Mouse (Mus musculus) midbrain, embryonic 12.5 days (tissue): ENCODE results near the gene Runx1. TPM values are rescaled to one million over a fixed set of nuclear protein-coding genes. Genes with fewer than 3 reads are reported as not detected.

Source experiments
- ATAC-seq: fragments of 200-750 bp; cut with Nextera tagmentation; 2 replicates; pipeline ENCODE4 v1.8.0; 2017; ENCODE audit warnings: low read depth, moderate TSS enrichment, moderate library complexity; ENCODE audit not compliant: low FRiP score
- H3K27ac ChIP-seq: fragments of 300-500 bp; sonication (generic); replicated peaks from 2 replicates; pipeline ENCODE4 v1.5.1; 2016; ENCODE audit warnings: mild to moderate bottlenecking
- H3K27me3 ChIP-seq: fragments of 300-500 bp; sonication (generic); 2 replicates; pipeline ENCODE4 v1.6.1; 2016; ENCODE audit warnings: mild to moderate bottlenecking
- H3K36me3 ChIP-seq: fragments of 300-500 bp; sonication (generic); 2 replicates; pipeline ENCODE4 v1.6.1; 2016
- H3K4me1 ChIP-seq: fragments of 300-500 bp; sonication (generic); 2 replicates; pipeline ENCODE4 v1.6.1; 2016
- H3K4me2 ChIP-seq: fragments of 300-500 bp; sonication (generic); replicated peaks from 2 replicates; pipeline ENCODE4 v1.6.1; 2016; ENCODE audit warnings: mild to moderate bottlenecking, moderate library complexity
- H3K4me3 ChIP-seq: fragments of 300-500 bp; sonication (generic); 2 replicates; pipeline ENCODE4 v1.5.1; 2016; ENCODE audit warnings: mild to moderate bottlenecking
- H3K9ac ChIP-seq: fragments of 300-500 bp; sonication (generic); replicated peaks from 2 replicates; pipeline ENCODE4 v1.6.1; 2016; ENCODE audit warnings: mild to moderate bottlenecking, moderate library complexity
- H3K9me3 ChIP-seq: fragments of 300-500 bp; sonication (generic); 2 replicates; pipeline ENCODE4 v1.6.1; 2016; ENCODE audit warnings: mild to moderate bottlenecking
- WGBS: fragments of 180-500 bp; shearing (Covaris S2); methylation state at CpG from one replicate; pipeline ENCODE4 v1.1.7; 2016; 5-methylcytosine and 5-hydroxymethylcytosine counted together
- polyA plus RNA-seq: library from polyadenylated mRNA; unstranded; fragments of >200 nt; fragmentation: Nextera tagmentation; extraction: Ambion mirVana; gene quantifications from 2 replicates; pipeline ENCODE4 v1.2.1, GENCODE M21; 2016

The Runx1 gene
- polyA plus RNA-seq, 1 experiment from 2014 or later = 3.6 TPM

GRCm38 (mm10) chr16:92739997-92740396 is 86.0 kb downstream of the Runx1 start:
- Histone ChIP-seq H3K9ac (no peak overlapping the region), H3K36me3 (no peaks in the 10 kb centered on the region), H3K27me3 (no peaks in the 10 kb centered on the region), H3K27ac (no peak overlapping the region), H3K4me1 (no peaks in the 10 kb centered on the region), H3K4me2 (no peak overlapping the region), H3K4me3 (no peak overlapping the region), H3K9me3 (no peaks in the 10 kb centered on the region)
- 75% methylated on average over 12 of the region's 12 CpGs for WGBS
- ATAC-seq = no peak

DNA sequence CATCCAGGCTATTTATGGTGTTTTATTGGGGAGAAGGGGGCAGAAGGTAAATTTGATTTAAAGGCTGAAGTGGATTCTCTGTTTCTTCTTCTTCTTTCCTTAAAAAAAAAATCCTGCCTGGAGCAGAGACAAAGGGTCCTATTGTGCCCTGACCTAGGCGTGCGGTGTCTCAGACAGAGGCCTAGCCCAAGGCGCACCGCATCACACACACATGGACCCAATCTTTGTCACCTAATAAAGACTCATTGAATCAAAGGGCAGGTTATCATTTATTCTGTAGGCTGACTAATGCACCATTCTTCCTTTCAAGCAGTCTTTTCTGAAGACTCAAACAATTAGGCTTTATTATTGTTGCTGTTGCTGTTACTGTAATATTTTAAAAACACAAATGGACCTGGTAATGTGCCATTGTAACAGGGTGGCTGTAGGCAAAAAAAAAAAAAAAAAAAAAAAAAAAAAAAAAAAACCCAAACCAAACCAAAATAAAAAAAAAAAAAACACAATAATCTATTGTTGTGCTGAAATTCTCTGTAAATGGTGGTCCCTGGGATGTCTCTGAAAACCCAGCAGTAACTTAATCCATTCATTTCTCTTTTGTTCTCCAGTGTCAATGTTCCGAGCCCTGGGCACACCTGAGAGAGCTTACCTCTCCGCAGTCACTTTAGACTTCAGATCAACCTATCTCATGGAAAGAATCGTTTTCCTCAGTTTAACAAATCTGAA is 86.7 kb downstream of the Runx1 start:
- H3K9ac ChIP-seq = no peak overlapping the region
- no peaks in the 10 kb centered on the region for H3K9me3 ChIP-seq
- H3K4me3 ChIP-seq = no peak overlapping the region
- H3K36me3 ChIP-seq = no peaks in the 10 kb centered on the region
- H3K4me1 ChIP-seq = no peaks in the 10 kb centered on the region
- 80% methylated on average over 7 of the region's 7 CpGs for WGBS
- no peak overlapping the region for H3K27ac ChIP-seq
- no peak for ATAC-seq
- H3K4me2 ChIP-seq = no peak overlapping the region
- H3K27me3 ChIP-seq = no peaks in the 10 kb centered on the region

DNA sequence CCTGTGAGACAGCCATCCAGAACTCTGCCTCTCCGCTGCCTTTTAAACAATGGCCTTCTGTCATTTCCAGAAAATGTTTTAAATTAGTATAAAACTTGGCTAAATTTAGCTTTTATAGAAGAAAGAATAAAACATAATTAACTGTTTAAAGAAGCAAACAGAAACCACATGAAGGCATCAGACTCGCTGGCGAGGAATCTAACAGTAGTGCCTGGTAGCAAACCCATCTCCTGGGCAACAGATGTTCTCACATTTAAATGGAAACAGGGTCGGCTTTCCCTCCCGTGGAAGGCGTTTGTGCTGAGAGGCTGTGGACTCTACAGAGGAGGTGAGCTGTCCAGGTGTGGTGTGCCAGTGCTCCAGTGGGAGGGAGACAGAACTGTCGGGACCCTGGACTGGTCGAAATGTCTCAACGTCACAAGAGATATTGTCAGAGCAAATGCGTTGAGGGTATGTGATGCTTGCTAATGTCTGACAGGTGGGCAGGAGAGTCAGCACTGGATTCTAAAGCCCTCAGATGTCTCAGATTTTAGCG is 87.4 kb downstream of the Runx1 start:
- Histone ChIP-seq H3K4me3 (no peak overlapping the region), H3K36me3 (no peaks in the 10 kb centered on the region), H3K9ac (no peak overlapping the region), H3K9me3 (no peaks in the 10 kb centered on the region), H3K27ac (no peak overlapping the region), H3K4me2 (no peak overlapping the region), H3K27me3 (no peaks in the 10 kb centered on the region), H3K4me1 (no peaks in the 10 kb centered on the region)
- ATAC-seq = no peak
- WGBS = 81% methylated on average over 11 of the region's 11 CpGs

- 94% methylated on average over 9 of the region's 9 CpGs for WGBS
- Histone ChIP-seq H3K27me3 (no peaks in the 10 kb centered on the region), H3K27ac (no peak overlapping the region), H3K4me2 (no peak overlapping the region), H3K9me3 (no peaks in the 10 kb centered on the region), H3K9ac (no peak overlapping the region), H3K4me1 (no peaks in the 10 kb centered on the region), H3K36me3 (no peaks in the 10 kb centered on the region), H3K4me3 (no peak overlapping the region)
- ATAC-seq = no peak
These were observed 99.1 kb downstream of the Runx1 start for GRCm38 (mm10) chr16:92726870-92727269.

- H3K9ac ChIP-seq = no peak overlapping the region
- WGBS = 97% methylated on average over 3 of the region's 3 CpGs
- no peaks in the 10 kb centered on the region for H3K9me3 ChIP-seq
- H3K4me1 ChIP-seq = peaks cover 10% of the 10 kb centered on the region; the same call in 1 of the 2 replicates
- no peak overlapping the region for H3K4me3 ChIP-seq
- ATAC-seq = no peak
- H3K27ac ChIP-seq = no peak overlapping the region
- H3K36me3 ChIP-seq = no peaks in the 10 kb centered on the region
- no peak overlapping the region for H3K4me2 ChIP-seq
- no peaks in the 10 kb centered on the region; the same call in 1 of the 2 replicates for H3K27me3 ChIP-seq
These were observed 101.4 kb downstream of the Runx1 start for GRCm38 (mm10) chr16:92724526-92724925.

GRCm38 (mm10) chr16:92720678-92721077 is 105.3 kb downstream of the Runx1 start:
- H3K9me3 ChIP-seq = no peaks in the 10 kb centered on the region
- no peak overlapping the region for H3K9ac ChIP-seq
- peaks cover 12% of the 10 kb centered on the region for H3K4me1 ChIP-seq
- H3K36me3 ChIP-seq = no peaks in the 10 kb centered on the region
- H3K4me2 ChIP-seq = no peak overlapping the region
- 62% methylated on average over 10 of the region's 10 CpGs for WGBS
- ATAC-seq = no peak
- no peak overlapping the region for H3K27ac ChIP-seq
- no peak overlapping the region for H3K4me3 ChIP-seq
- peaks cover 5% of the 10 kb centered on the region; the same call in 1 of the 2 replicates for H3K27me3 ChIP-seq

- no peak for ATAC-seq
- Histone ChIP-seq H3K4me2 (no peak overlapping the region), H3K27me3 (peaks cover 5% of the 10 kb centered on the region; the same call in 1 of the 2 replicates), H3K4me3 (no peak overlapping the region), H3K27ac (no peak overlapping the region), H3K36me3 (no peaks in the 10 kb centered on the region), H3K4me1 (peaks cover 15% of the 10 kb centered on the region), H3K9ac (no peak overlapping the region), H3K9me3 (no peaks in the 10 kb centered on the region)
- 84% methylated on average over 6 of the region's 6 CpGs for WGBS
These were observed 106.2 kb downstream of the Runx1 start for GRCm38 (mm10) chr16:92719725-92720124.

DNA sequence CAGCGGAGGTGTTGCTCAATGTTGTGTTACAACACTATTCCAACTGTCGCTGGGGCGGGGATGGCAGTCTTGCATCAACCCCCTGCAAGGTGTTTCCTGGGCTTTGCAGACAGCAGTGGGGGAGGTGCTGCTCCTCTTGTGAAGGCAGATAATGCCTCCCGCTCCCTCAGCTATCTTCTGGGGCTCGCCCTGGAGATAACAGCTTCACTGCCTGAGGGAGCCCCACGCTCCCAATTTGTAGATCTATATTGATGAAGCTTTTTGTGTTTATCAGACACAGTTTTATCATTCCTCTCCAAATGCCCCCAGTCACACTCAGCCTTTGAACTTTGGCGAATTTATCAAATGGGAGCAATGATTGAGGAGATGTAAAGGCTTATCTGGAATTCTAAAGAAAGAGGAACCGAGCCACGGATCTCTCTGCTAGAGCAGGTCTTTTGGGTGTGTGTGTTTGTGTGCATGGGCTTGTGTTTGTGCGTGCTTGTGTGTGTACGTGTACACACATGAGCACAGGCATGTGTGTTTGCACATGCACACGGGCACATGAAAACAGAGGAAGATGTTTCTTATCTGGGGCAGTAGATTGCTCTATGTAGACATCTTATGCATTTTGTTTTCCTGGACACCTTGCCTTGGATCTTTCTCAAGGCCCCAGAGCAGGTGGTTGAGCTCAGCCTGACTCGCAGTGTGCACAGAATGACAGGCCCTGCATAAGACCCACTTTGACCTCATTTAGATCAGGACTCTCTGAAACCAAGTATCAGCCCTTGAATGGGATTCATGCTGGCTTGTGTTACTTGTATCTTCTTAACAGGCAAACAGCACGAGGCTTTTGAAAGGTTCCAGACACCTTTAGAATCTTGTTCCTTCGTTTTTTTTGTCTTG is 110.1 kb downstream of the Runx1 start:
- no peak for ATAC-seq
- peaks cover 13% of the 10 kb centered on the region for H3K4me1 ChIP-seq
- H3K27ac ChIP-seq = no peak overlapping the region
- H3K9me3 ChIP-seq = no peaks in the 10 kb centered on the region
- H3K4me2 ChIP-seq = no peak overlapping the region
- 31% methylated on average over 15 of the region's 15 CpGs for WGBS
- H3K36me3 ChIP-seq = no peaks in the 10 kb centered on the region
- no peak overlapping the region for H3K4me3 ChIP-seq
- no peak overlapping the region for H3K9ac ChIP-seq
- H3K27me3 ChIP-seq = peaks cover 8% of the 10 kb centered on the region; the same call in 1 of the 2 replicates

- Histone ChIP-seq H3K4me3 (no peak overlapping the region), H3K4me2 (no peak overlapping the region), H3K4me1 (no peaks in the 10 kb centered on the region), H3K9me3 (no peaks in the 10 kb centered on the region), H3K27ac (no peak overlapping the region), H3K9ac (no peak overlapping the region), H3K36me3 (no peaks in the 10 kb centered on the region), H3K27me3 (peaks cover 17% of the 10 kb centered on the region)
- WGBS = 34% methylated on average over 1 of the region's 1 CpGs
- no peak for ATAC-seq
These were observed 115.8 kb downstream of the Runx1 start for GRCm38 (mm10) chr16:92710161-92710560.

GRCm38 (mm10) chr16:92708718-92709117 is 117.2 kb downstream of the Runx1 start:
- 69% methylated on average over 4 of the region's 4 CpGs for WGBS
- H3K36me3 ChIP-seq = no peaks in the 10 kb centered on the region
- ATAC-seq = no peak
- no peak overlapping the region for H3K27ac ChIP-seq
- H3K27me3 ChIP-seq = peaks cover 22% of the 10 kb centered on the region
- no peak overlapping the region for H3K9ac ChIP-seq
- no peak overlapping the region for H3K4me2 ChIP-seq
- H3K4me1 ChIP-seq = no peaks in the 10 kb centered on the region
- H3K9me3 ChIP-seq = no peaks in the 10 kb centered on the region
- H3K4me3 ChIP-seq = no peak overlapping the region

GRCm38 (mm10) chr16:92707712-92708111 is 118.2 kb downstream of the Runx1 start:
- no peak for ATAC-seq
- Histone ChIP-seq H3K4me3 (no peak overlapping the region), H3K4me2 (no peak overlapping the region), H3K27me3 (peaks cover 28% of the 10 kb centered on the region), H3K9me3 (no peaks in the 10 kb centered on the region), H3K36me3 (no peaks in the 10 kb centered on the region), H3K27ac (no peak overlapping the region), H3K9ac (no peak overlapping the region), H3K4me1 (no peaks in the 10 kb centered on the region)
- 83% methylated on average over 4 of the region's 4 CpGs for WGBS

DNA sequence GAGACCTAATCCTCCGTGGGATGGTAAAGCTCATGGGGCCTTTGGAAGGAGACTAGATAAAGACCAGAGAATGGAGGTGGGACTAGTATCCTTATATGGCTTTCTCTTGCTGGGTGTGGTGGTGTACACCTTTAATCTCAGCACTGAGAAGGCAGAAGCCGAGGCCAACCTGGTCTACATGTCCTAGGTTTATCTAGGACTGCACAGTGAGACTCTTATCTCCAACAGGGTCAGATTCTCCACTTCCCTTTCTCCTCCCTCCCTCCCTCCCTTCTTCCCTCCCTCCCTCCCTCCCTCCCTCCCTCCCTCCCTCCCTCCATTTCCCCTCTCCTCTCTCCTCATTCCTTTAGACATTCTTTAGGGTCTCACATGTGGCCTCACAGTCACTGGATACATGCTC is 118.8 kb downstream of the Runx1 start:
- 77% methylated on average over 2 of the region's 2 CpGs for WGBS
- no peak for ATAC-seq
- no peak overlapping the region for H3K9ac ChIP-seq

More for the DNA sequence above, 118.8 kb downstream of the Runx1 start:
- Histone ChIP-seq H3K27me3 (peaks cover 29% of the 10 kb centered on the region), H3K9me3 (no peaks in the 10 kb centered on the region), H3K27ac (no peak overlapping the region), H3K4me3 (no peak overlapping the region), H3K4me1 (no peaks in the 10 kb centered on the region), H3K4me2 (no peak overlapping the region), H3K36me3 (no peaks in the 10 kb centered on the region)
